Mouse (Mus musculus) cortical plate, adult 2 months (tissue): ENCODE data around the gene Dusp14.

ENCODE experiments used
- CTCF ChIP-seq: fragments of 200-500 bp; IDR thresholded peaks from 2 replicates; pipeline ENCODE4 v1.5.1; 2011; ENCODE audit warnings: mild to moderate bottlenecking, control low read depth, low read length; ENCODE audit not compliant: insufficient read depth; ENCODE audit errors: extremely low read depth
- POLR2A ChIP-seq: fragments of 200-500 bp; IDR thresholded peaks from 2 replicates; pipeline ENCODE4 v1.6.1; 2011; ENCODE audit warnings: mild to moderate bottlenecking, low read length, control low read depth; ENCODE audit not compliant: insufficient read depth; ENCODE audit errors: extremely low read depth

DNA sequence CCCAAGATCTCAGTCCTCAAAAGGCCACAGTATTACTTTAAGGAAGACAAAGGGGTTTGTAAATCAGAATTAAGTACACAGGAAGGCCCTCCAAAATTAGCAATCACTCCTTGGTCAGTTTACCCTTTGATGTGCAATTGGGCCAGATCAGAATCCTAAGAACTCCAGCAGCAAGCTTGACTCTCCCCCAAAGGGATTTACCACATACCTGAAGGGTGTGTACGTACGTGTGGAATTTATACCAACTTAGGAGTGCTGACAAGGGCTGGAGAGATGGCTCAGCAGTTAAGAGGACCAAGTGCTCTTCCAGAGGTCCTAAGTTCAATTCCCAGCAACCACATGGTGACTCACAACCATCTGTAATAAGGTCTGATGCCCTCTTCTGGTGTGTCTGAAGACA lies 7.2 kb downstream of the Dusp14 start:
- TF ChIP-seq CTCF (no peak), POLR2A (no peak)
